Mouse (Mus musculus) layer of hippocampus, adult 8-10 months (tissue): ENCODE results near the gene Scn2a. TPM values are rescaled to one million over a fixed set of nuclear protein-coding genes. Genes with fewer than 3 reads are reported as not detected.
"Not testable (repeated sequence)": the region's sequence is repeated elsewhere in the genome, so short reads cannot be mapped to it uniquely, and the experiment has no call there.

Source experiments
- DNase-seq, 2 experiments: peaks; one replicate each; pipeline ENCODE4 v3.0.0; 2022; ENCODE audit warnings: low spot score in 2 of 2
- total RNA-seq, 4 experiments: library from RNA; stranded (reverse); gene quantifications; 2 replicates each; pipeline ENCODE4 v1.2.4; 2022

Gene Scn2a
- total RNA-seq, 4 experiments from 2014 or later = 216 to 259 (median 245) TPM

DNA sequence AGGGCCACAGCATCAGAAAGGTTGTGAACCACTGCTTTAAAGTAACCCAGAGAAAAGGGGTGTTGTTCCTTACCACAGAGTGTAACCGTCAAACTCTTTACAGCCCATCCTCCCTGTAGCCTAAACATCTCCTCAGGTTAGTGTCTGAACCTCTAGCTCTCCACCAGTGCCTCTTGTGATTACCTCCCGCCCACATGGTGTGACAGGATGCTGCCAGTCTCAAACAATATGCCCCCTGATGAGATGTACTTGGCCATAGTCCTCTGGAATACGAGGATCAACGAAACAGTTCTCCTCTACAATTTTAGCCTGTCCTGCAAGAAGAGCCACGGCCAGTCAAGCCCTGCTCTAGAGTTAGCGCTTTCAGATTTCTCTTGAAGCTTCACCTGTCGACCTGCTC lies 74.5 kb downstream of the Scn2a start:
- DNase-seq = no peak

DNA sequence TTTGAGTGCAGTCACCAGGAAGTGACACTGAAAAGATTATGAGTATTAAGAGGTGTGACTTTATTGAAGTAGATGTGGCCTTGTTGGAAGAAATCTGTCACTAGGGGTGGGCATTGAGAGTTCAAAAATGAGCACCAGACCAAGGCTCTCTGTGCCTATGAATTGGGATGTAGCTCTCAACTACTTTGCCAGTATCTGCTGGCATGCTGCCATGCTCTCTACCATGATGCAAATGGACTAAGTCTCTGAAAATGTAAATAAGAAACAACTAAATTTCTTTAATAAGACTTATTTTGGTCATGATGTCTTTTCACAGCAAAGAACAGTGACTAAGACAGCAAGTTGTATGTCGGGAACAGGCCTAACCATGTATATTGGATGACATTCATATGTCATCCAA lies 79.7 kb downstream of the Scn2a start:
- no peak for DNase-seq

DNA sequence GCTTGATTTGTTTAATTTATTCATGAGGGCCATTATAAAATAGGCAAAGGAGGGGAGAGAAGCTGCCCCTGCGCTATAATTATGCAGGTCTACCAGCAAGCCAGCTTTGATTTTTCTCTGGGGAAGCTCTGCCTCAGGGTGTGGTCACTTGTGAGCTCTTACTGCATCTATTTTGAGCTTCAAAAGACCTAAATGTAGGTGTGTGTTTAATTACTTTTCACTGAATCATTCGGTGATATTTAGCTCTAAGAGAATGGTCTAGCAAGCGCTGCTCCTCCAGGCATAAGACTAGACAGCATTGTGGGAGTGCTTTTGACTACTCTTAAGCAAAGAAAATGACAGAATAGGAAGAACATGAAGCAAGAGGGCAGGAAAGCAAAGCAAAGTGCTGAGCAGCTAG lies 80.6 kb downstream of the Scn2a start:
- no peak for DNase-seq

DNA sequence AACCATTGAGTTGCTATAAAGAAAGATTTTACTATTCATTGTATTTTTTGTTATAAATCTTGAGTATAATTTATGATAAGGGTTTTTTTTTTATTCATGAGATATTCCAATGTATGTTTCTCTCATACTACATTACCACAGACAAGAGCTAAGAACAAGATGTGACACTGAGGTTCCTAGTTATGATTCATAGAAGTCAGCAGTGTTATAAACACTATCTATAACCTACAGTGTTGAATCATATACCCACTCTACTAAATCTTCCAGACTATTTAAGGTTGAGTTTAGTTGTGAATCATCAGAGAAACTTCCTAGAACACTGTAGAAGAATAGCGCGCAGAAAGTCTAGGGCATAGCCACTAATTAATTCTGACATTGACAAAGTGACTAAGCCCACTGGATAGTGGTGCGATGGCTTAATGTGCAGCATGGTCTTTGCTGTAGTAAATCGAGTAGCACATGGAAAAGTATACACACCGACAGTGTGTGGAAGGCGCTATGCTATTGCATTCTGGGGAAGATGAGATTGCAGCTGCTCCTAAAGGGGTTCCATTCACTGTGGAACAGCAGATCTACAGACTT lies 101.7 kb downstream of the Scn2a start:
- no peak for DNase-seq

DNA sequence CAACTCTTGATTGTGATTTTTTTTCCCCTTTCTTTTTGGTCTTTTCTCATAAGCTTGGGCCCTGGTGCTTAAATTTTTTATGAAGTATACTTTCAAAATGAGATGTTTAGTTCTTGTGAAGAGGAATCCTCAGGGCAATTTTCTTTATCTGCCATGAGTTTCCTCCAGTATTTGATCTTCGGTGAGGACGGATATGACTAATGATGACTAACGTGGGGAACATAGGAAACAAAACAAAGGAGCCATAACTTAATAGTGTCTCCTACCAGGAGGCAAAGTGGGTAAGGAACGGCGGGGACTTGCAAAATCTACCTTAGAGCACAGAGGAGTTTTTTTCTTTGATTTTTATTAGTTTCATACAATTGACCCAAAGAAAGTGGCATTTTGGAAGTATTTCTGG lies 124.8 kb downstream of the Scn2a start:
- no peak for DNase-seq

DNA sequence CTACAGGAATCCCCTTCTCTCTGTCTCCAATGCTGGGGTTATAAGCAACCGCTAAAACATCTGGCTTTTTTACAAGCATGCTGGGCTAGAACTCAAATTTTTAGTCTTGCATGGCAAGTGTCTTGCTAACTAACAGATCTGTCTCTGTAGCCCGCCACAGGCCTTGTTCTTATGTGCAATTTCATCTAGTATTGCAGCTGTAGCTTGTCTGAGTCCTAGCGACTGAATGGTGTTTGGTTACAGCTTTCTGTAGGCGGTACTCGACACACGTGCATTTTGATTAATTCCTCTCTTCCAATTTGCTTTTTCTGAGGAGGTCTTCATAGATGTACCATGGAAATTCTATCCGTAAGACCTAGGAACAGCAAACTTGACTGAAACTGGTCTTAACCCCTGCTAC lies 161.9 kb downstream of the Scn2a start:
- DNase-seq = no peak

DNA sequence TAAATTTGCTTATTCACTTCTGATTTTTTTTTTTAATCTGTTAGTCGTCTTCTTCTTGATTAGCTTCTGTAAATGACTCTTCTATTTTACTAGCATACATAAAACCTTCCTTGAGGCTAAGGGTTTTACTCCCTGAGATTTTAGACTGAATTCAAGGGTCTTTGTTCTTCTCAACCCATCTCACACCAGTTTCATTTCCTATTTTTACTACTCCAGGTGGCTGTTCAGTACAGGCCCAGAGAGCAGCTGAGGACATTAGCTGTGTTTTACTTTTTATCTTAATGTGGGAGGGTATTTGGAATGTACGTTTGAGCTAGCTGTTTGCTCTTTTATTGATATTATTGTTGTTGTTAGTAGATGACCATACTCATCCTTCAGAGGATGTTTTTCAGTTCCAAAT lies 162.8 kb downstream of the Scn2a start:
- DNase-seq = no peak

DNA sequence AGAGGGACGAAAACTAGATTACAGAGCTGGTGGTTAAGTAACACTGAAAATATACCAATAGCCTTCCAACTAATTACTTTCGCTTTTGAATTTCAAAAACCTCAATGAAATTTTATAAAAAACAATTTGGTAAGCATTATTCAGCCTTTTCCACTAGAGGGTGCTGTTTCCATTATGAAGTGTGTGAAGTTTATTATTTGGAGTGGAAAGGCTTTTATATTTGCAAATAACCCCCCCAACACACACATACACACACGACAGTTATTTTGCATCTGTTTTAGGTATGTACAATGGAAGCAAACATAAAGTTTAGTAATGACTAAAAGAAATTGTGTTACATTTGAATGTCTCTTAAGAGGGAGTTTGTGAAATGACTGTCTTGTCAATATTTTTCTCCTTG lies 171.9 kb downstream of the Scn2a start:
- no peak for DNase-seq

DNA sequence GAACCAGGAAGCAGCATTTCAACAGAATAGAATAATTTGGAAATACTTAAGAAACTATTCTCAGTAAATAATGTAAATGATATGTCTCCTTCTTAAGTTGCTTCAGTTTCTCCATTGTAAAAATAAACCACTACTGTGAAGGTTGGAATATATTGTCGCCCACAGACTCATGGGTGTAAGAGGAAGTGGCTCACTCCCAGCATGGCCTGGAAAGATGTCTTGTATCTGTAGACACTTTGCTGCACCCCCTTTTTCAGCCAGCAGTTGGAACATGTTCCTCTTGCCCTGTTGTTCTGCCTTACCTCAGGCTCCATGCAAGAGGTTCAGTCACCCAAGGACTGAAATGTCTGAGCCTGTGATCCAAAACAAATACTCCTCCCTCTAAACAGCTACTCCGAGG lies 173.0 kb downstream of the Scn2a start:
- no peak for DNase-seq

DNA sequence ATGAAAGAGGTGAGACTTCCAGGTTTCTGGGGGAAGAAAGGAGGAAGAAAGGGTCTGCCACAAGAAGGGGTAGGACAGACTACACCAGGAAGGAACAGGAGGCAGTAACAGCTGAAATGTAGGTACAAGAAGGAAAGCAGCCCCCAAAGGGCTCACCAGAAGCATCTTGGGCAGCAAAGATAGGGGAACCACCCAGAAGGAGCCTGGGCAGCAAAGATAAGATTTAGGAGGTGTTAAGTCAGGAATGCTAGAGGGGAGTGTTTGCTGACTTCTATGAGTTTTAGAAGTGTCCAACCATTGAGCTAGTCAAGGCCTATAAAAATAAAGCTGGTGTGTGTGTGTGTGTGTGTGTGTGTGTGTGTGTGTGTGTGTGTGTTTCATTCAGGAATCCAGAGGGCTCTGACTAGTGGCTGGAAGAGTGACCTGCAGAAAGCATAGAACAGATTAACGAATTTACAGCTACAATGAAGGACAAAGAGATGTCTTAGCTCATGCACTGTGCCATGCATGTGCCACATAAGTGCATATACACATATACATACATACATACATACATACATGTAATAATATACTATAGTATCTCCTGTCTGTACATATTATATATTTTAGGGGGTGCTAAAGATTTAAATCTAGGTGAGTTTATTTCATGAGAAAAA lies 180.6 kb downstream of the Scn2a start:
- no peak for DNase-seq

DNA sequence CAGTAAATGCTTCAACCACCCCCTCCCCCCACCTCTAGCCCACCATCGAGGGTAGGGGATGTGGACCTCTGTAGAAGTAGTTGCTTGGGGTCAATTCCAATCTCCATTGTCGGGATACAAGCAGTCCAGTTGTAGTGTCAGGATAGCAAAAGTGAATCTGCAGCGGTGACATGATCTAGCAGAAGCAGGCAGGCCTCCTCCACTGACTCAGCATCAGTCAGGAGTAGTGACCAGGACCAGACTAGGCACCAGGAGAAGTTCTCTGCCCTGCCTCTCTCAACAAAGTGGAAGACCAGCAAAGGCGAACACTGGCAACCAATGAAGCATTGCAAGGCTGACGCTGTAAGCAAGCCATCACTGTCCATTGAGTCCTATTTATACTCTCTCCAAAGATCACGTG lies 186.0 kb downstream of the Scn2a start:
- no peak for DNase-seq

DNA sequence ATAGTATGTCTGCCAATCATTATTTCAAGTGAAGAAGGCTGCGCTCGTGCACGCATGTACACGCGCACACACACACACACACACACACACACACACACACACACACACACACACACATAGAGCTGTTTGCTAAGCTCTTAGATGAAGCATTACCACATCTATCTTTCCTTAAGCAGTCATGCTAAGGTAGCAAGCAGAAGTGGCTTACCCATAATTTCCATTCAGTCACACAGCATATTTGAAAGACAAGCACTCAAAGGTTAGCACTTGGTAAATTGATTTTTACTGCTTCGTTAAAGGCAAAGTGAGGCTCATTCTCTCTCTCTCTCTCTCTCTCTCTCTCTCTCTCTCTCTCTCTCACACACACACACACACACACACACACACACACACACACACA lies 190.6 kb downstream of the Scn2a start:
- DNase-seq = not testable (repeated sequence)

Other genes with a start within 250 kb of the Scn2a start
- gene Scn3a, start 53.1 kb upstream of the Scn2a start, total RNA-seq = 10 to 100 TPM; 29.8 to 40.6 (median 34.1) TPM
- 10 to 100 TPM; 71.6 to 91.1 (median 80.5) TPM for gene Csrnp3, start 225.0 kb downstream of the Scn2a start, total RNA-seq